Mouse (Mus musculus): ENCODE results near the gene Lhfpl3. TPM values are rescaled to one million over a fixed set of nuclear protein-coding genes. Genes with fewer than 3 reads are reported as not detected.

The Lhfpl3 gene
- polyA plus RNA-seq, 1 experiment from 2014 or later = 0.24 TPM

GRCm38 (mm10) chr5:22813426-22813825 lies 67.6 kb downstream of the Lhfpl3 start:
- Histone ChIP-seq H3K4me1 (ENCODE audit: control insufficient read depth, insufficient read depth, low read length) (no peaks in the 10 kb centered on the region), H3K4me2 (ENCODE audit: low read depth, severe bottlenecking) (no peak overlapping the region), H3K27me3 (ENCODE audit: control insufficient read depth, insufficient read depth, low read length) (no peaks in the 10 kb centered on the region), H3K4me3 (ENCODE audit: low read depth, low read length) (no peak overlapping the region), H3K27ac (replicated peaks; ENCODE audit: low read depth, low read length) (no peak overlapping the region), H3K9me3 (ENCODE audit: control insufficient read depth, low read length) (no peaks in the 10 kb centered on the region), H3K9ac (ENCODE audit: low read length) (no peak overlapping the region), H3K36me3 (ENCODE audit: control insufficient read depth, insufficient read depth, low read length) (no peaks in the 10 kb centered on the region)
- DNase-seq (ENCODE audit: low spot score) = no peak
- 89% methylated on average over 4 of the region's 4 CpGs for WGBS
- no peak for ATAC-seq (ENCODE audit: insufficient number of reproducible peaks, low FRiP score, low TSS enrichment, low read depth)

GRCm38 (mm10) chr5:22829822-22830450 lies 84.1 kb downstream of the Lhfpl3 start:
- Histone ChIP-seq H3K4me1 (ENCODE audit: control insufficient read depth, insufficient read depth, low read length) (no peaks in the 10 kb centered on the region), H3K27me3 (ENCODE audit: control insufficient read depth, insufficient read depth, low read length) (no peaks in the 10 kb centered on the region), H3K4me2 (ENCODE audit: low read depth, severe bottlenecking) (no peak overlapping the region), H3K27ac (replicated peaks; ENCODE audit: low read depth, low read length) (no peak overlapping the region), H3K9ac (ENCODE audit: low read length) (no peak overlapping the region), H3K36me3 (ENCODE audit: control insufficient read depth, insufficient read depth, low read length) (no peaks in the 10 kb centered on the region), H3K4me3 (ENCODE audit: low read depth, low read length) (no peak overlapping the region), H3K9me3 (ENCODE audit: control insufficient read depth, low read length) (no peaks in the 10 kb centered on the region)
- DNase-seq (ENCODE audit: low spot score) (no peak), ATAC-seq (ENCODE audit: insufficient number of reproducible peaks, low FRiP score, low TSS enrichment, low read depth) (no peak)
- WGBS = 87% methylated on average over 3 of the region's 3 CpGs

- Histone ChIP-seq H3K27me3 (ENCODE audit: control insufficient read depth, insufficient read depth, low read length) (no peaks in the 10 kb centered on the region), H3K4me1 (ENCODE audit: control insufficient read depth, insufficient read depth, low read length) (no peaks in the 10 kb centered on the region), H3K4me2 (ENCODE audit: low read depth, severe bottlenecking) (no peak overlapping the region), H3K27ac (replicated peaks; ENCODE audit: low read depth, low read length) (no peak overlapping the region), H3K4me3 (ENCODE audit: low read depth, low read length) (no peak overlapping the region), H3K9me3 (ENCODE audit: control insufficient read depth, low read length) (no peaks in the 10 kb centered on the region), H3K9ac (ENCODE audit: low read length) (no peak overlapping the region), H3K36me3 (ENCODE audit: control insufficient read depth, insufficient read depth, low read length) (no peaks in the 10 kb centered on the region)
- DNase-seq (ENCODE audit: low spot score) (peak; percentile 21), ATAC-seq (ENCODE audit: insufficient number of reproducible peaks, low FRiP score, low TSS enrichment, low read depth) (no peak)
- WGBS = 53% methylated on average over 14 of the region's 14 CpGs
Measured at GRCm38 (mm10) chr5:22851572-22851971, 105.7 kb downstream of the Lhfpl3 start.

- no peaks in the 10 kb centered on the region for H3K27me3 ChIP-seq (ENCODE audit: control insufficient read depth, insufficient read depth, low read length)
- H3K9me3 ChIP-seq (ENCODE audit: control insufficient read depth, low read length) = no peaks in the 10 kb centered on the region
- H3K4me2 ChIP-seq (ENCODE audit: low read depth, severe bottlenecking) = no peak overlapping the region
- no peak overlapping the region for H3K9ac ChIP-seq (ENCODE audit: low read length)
- H3K4me3 ChIP-seq (ENCODE audit: low read depth, low read length) = no peak overlapping the region
- ATAC-seq (ENCODE audit: insufficient number of reproducible peaks, low FRiP score, low TSS enrichment, low read depth) = no peak
- 90% methylated on average over 2 of the region's 2 CpGs for WGBS
- no peak overlapping the region for H3K27ac ChIP-seq (replicated peaks; ENCODE audit: low read depth, low read length)
- DNase-seq (ENCODE audit: low spot score) = no peak
- H3K4me1 ChIP-seq (ENCODE audit: control insufficient read depth, insufficient read depth, low read length) = no peaks in the 10 kb centered on the region
- no peaks in the 10 kb centered on the region for H3K36me3 ChIP-seq (ENCODE audit: control insufficient read depth, insufficient read depth, low read length)
Measured at GRCm38 (mm10) chr5:22853503-22853902, 107.6 kb downstream of the Lhfpl3 start.

- Histone ChIP-seq H3K27ac (replicated peaks; ENCODE audit: low read depth, low read length) (no peak overlapping the region), H3K9me3 (ENCODE audit: control insufficient read depth, low read length) (no peaks in the 10 kb centered on the region), H3K4me2 (ENCODE audit: low read depth, severe bottlenecking) (no peak overlapping the region), H3K4me3 (ENCODE audit: low read depth, low read length) (no peak overlapping the region), H3K27me3 (ENCODE audit: control insufficient read depth, insufficient read depth, low read length) (no peaks in the 10 kb centered on the region), H3K4me1 (ENCODE audit: control insufficient read depth, insufficient read depth, low read length) (no peaks in the 10 kb centered on the region), H3K9ac (ENCODE audit: low read length) (no peak overlapping the region), H3K36me3 (ENCODE audit: control insufficient read depth, insufficient read depth, low read length) (no peaks in the 10 kb centered on the region)
- WGBS = 81% methylated on average over 4 of the region's 4 CpGs
- DNase-seq (ENCODE audit: low spot score) (no peak), ATAC-seq (ENCODE audit: insufficient number of reproducible peaks, low FRiP score, low TSS enrichment, low read depth) (no peak)
Measured at GRCm38 (mm10) chr5:22856480-22856879, 110.6 kb downstream of the Lhfpl3 start.

GRCm38 (mm10) chr5:22861399-22861798 lies 115.5 kb downstream of the Lhfpl3 start:
- DNase-seq (ENCODE audit: low spot score) (peak; percentile 28), ATAC-seq (ENCODE audit: insufficient number of reproducible peaks, low FRiP score, low TSS enrichment, low read depth) (no peak)
- no peaks in the 10 kb centered on the region for H3K4me1 ChIP-seq (ENCODE audit: control insufficient read depth, insufficient read depth, low read length)
- no peak overlapping the region for H3K4me2 ChIP-seq (ENCODE audit: low read depth, severe bottlenecking)
- WGBS = 59% methylated on average over 1 of the region's 1 CpGs
- no peaks in the 10 kb centered on the region for H3K36me3 ChIP-seq (ENCODE audit: control insufficient read depth, insufficient read depth, low read length)
- H3K4me3 ChIP-seq (ENCODE audit: low read depth, low read length) = no peak overlapping the region
- H3K9ac ChIP-seq (ENCODE audit: low read length) = no peak overlapping the region
- H3K9me3 ChIP-seq (ENCODE audit: control insufficient read depth, low read length) = no peaks in the 10 kb centered on the region
- H3K27ac ChIP-seq (replicated peaks; ENCODE audit: low read depth, low read length) = no peak overlapping the region
- no peaks in the 10 kb centered on the region for H3K27me3 ChIP-seq (ENCODE audit: control insufficient read depth, insufficient read depth, low read length)

GRCm38 (mm10) chr5:22869031-22869430 lies 123.2 kb downstream of the Lhfpl3 start:
- Histone ChIP-seq H3K9ac (ENCODE audit: low read length) (no peak overlapping the region), H3K9me3 (ENCODE audit: control insufficient read depth, low read length) (no peaks in the 10 kb centered on the region), H3K4me1 (ENCODE audit: control insufficient read depth, insufficient read depth, low read length) (no peaks in the 10 kb centered on the region), H3K27ac (replicated peaks; ENCODE audit: low read depth, low read length) (no peak overlapping the region), H3K4me2 (ENCODE audit: low read depth, severe bottlenecking) (no peak overlapping the region), H3K4me3 (ENCODE audit: low read depth, low read length) (no peak overlapping the region), H3K27me3 (ENCODE audit: control insufficient read depth, insufficient read depth, low read length) (no peaks in the 10 kb centered on the region), H3K36me3 (ENCODE audit: control insufficient read depth, insufficient read depth, low read length) (no peaks in the 10 kb centered on the region)
- DNase-seq (ENCODE audit: low spot score) = no peak
- no peak for ATAC-seq (ENCODE audit: insufficient number of reproducible peaks, low FRiP score, low TSS enrichment, low read depth)
- 91% methylated on average over 5 of the region's 5 CpGs for WGBS

GRCm38 (mm10) chr5:22872417-22872816 lies 126.6 kb downstream of the Lhfpl3 start:
- Histone ChIP-seq H3K36me3 (ENCODE audit: control insufficient read depth, insufficient read depth, low read length) (no peaks in the 10 kb centered on the region), H3K4me3 (ENCODE audit: low read depth, low read length) (no peak overlapping the region), H3K27ac (replicated peaks; ENCODE audit: low read depth, low read length) (no peak overlapping the region), H3K4me2 (ENCODE audit: low read depth, severe bottlenecking) (no peak overlapping the region), H3K27me3 (ENCODE audit: control insufficient read depth, insufficient read depth, low read length) (no peaks in the 10 kb centered on the region), H3K9ac (ENCODE audit: low read length) (no peak overlapping the region), H3K4me1 (ENCODE audit: control insufficient read depth, insufficient read depth, low read length) (no peaks in the 10 kb centered on the region), H3K9me3 (ENCODE audit: control insufficient read depth, low read length) (no peaks in the 10 kb centered on the region)
- 87% methylated on average over 1 of the region's 1 CpGs for WGBS
- DNase-seq (ENCODE audit: low spot score) (no peak), ATAC-seq (ENCODE audit: insufficient number of reproducible peaks, low FRiP score, low TSS enrichment, low read depth) (no peak)

GRCm38 (mm10) chr5:22888345-22888744 lies 142.5 kb downstream of the Lhfpl3 start:
- ATAC-seq (ENCODE audit: insufficient number of reproducible peaks, low FRiP score, low TSS enrichment, low read depth) = no peak
- H3K4me3 ChIP-seq (ENCODE audit: low read depth, low read length) = no peak overlapping the region
- no peaks in the 10 kb centered on the region for H3K4me1 ChIP-seq (ENCODE audit: control insufficient read depth, insufficient read depth, low read length)
- DNase-seq (ENCODE audit: low spot score) = no peak
- no peaks in the 10 kb centered on the region for H3K27me3 ChIP-seq (ENCODE audit: control insufficient read depth, insufficient read depth, low read length)
- 78% methylated on average over 3 of the region's 3 CpGs for WGBS
- no peak overlapping the region for H3K9ac ChIP-seq (ENCODE audit: low read length)
- H3K27ac ChIP-seq (replicated peaks; ENCODE audit: low read depth, low read length) = no peak overlapping the region
- H3K9me3 ChIP-seq (ENCODE audit: control insufficient read depth, low read length) = no peaks in the 10 kb centered on the region
- H3K4me2 ChIP-seq (ENCODE audit: low read depth, severe bottlenecking) = no peak overlapping the region
- no peaks in the 10 kb centered on the region for H3K36me3 ChIP-seq (ENCODE audit: control insufficient read depth, insufficient read depth, low read length)
